Mouse (Mus musculus): Measurements from ENCODE around the gene Cpn2. TPM values are rescaled to one million over a fixed set of nuclear protein-coding genes. Genes with fewer than 3 reads are reported as not detected.

Gene Cpn2
- total and polyA plus RNA-seq, 2 experiments from 2014 or later = under 0.01 TPM; not detected in 1

DNA sequence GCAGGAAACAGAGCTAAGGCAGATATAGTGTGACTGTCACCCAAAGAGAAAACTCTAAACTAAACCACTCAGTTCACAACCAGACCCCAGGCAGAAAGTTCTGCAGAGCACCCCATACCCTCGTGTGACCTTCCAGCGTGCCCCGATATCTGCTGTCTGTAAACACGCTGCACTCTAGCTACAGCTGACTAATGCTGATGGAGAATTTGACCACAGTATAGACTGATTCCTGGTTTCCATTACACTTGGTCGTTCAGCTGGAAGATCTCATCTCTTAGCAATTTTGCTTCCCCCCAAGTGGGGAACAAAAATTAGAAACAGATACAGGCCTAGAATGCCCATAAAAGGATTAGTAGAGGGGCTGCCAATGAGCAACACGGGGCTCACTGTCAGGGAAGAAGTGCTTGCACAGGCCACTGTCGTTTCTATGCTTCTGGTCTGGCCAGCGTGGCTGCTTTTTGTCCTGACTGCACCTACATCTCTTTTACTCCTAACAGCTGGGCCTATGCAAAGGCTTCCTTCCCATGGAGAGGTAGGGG is 4.0 kb upstream of the Cpn2 start:
- no peak for TF ChIP-seq CTCF (IDR thresholded peaks at IDR 0.05; ENCODE audit: low read depth)
- no peak overlapping the region for H3K9ac ChIP-seq (replicated peaks; ENCODE audit: low read length)
- DNase-seq (ENCODE audit: low spot score) (no peak), ATAC-seq (no peak)
- no peaks in the 10 kb centered on the region for H3K9me3 ChIP-seq (ENCODE audit: low read length)
- peaks cover 9% of the 10 kb centered on the region; the same call in 1 of the 2 replicates for H3K4me1 ChIP-seq (ENCODE audit: insufficient read depth, low read length)
- no peaks in the 10 kb centered on the region for H3K27me3 ChIP-seq (ENCODE audit: insufficient read depth, low read length)
- H3K36me3 ChIP-seq (ENCODE audit: insufficient read depth, low read length) = no peaks in the 10 kb centered on the region
- no peak overlapping the region for H3K4me2 ChIP-seq (ENCODE audit: low read depth, low read length)
- no peak overlapping the region for H3K4me3 ChIP-seq (ENCODE audit: low read length)
- 0 out of 2 replicates have a peak overlapping the region, but pooled peaks have one; percentile 15 for H3K27ac ChIP-seq
- 59% methylated on average over 8 of the region's 8 CpGs for WGBS

DNA sequence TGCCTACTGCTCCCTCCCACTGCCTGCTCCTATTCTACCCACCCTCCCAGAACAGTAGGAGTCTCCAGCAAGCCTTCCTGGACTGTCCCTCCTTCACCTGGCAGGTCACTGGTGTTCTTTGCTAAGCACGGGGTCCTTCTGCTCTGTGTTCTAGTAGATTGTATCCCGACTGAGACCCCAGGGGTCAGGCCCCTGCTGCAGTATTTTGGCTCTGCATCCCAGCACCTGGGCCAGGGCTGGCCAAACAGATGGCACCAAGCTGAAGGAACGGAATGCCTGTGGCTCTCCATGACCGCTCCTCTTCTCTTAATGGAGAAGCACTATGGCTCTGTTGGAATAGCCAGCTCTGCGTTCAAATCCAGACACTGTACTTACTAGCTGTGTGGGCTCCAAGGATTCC is 738 bp downstream of the Cpn2 start:
- no peaks in the 10 kb centered on the region for H3K9me3 ChIP-seq (ENCODE audit: low read length)
- ATAC-seq (no peak), DNase-seq (ENCODE audit: low spot score) (no peak)
- no peak overlapping the region for H3K9ac ChIP-seq (replicated peaks; ENCODE audit: low read length)
- no peak overlapping the region for H3K4me3 ChIP-seq (ENCODE audit: low read length)
- peaks cover 5% of the 10 kb centered on the region; the same call in 1 of the 2 replicates for H3K4me1 ChIP-seq (ENCODE audit: insufficient read depth, low read length)
- TF ChIP-seq CTCF (IDR thresholded peaks at IDR 0.05; ENCODE audit: low read depth) = no peak
- H3K27me3 ChIP-seq (ENCODE audit: insufficient read depth, low read length) = no peaks in the 10 kb centered on the region
- 65% methylated on average over 5 of the region's 5 CpGs for WGBS
- H3K27ac ChIP-seq = no peak overlapping the region
- no peak overlapping the region for H3K4me2 ChIP-seq (ENCODE audit: low read depth, low read length)
- no peaks in the 10 kb centered on the region for H3K36me3 ChIP-seq (ENCODE audit: insufficient read depth, low read length)

DNA sequence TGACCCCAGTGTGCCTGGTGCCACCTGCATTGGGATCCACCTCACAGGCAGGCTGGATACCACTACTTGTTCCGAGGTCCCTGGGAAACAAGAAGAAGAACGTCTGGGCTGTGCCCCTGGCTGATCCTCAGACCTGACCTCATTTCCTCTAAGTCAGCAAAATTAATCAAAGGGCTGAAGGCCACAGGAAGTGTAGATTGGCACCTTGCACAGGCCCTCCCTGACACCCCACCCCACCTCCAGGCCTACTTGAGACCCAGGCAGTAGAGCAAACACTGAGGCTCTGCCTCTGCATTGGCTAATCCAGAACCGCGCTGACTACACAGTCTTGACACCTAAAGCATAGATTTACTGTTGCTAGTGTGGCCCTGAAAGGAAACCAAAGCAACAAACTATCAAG is 1.7 kb downstream of the Cpn2 start:
- Histone ChIP-seq H3K36me3 (ENCODE audit: insufficient read depth, low read length) (no peaks in the 10 kb centered on the region), H3K27me3 (ENCODE audit: insufficient read depth, low read length) (no peaks in the 10 kb centered on the region), H3K4me1 (ENCODE audit: insufficient read depth, low read length) (no peaks in the 10 kb centered on the region), H3K9ac (replicated peaks; ENCODE audit: low read length) (no peak overlapping the region), H3K27ac (no peak overlapping the region), H3K4me2 (ENCODE audit: low read depth, low read length) (no peak overlapping the region), H3K9me3 (ENCODE audit: low read length) (no peaks in the 10 kb centered on the region), H3K4me3 (ENCODE audit: low read length) (no peak overlapping the region)
- WGBS = 79% methylated on average over 4 of the region's 4 CpGs
- no peak for TF ChIP-seq CTCF (IDR thresholded peaks at IDR 0.05; ENCODE audit: low read depth)
- DNase-seq (ENCODE audit: low spot score) (no peak), ATAC-seq (no peak)

DNA sequence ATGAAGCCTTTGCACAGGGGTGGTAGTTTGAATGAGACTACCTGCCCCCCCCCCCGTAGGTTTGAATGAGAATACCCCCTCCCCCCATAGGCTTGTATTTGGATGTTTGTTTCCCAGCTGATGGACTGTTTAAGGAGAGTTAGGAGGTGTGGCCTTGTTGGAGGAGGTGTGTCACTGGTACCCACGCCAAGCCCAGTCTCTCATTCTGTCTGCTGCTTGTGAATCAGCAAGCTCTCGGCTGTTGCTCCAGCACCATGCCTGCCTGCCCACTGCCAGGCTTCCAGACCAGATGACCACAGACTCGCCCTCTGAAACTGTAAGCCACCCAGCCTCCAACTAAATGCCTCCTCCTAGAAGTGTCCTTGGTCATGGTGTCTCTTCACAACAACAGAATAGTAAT is 4.1 kb downstream of the Cpn2 start:
- H3K4me1 ChIP-seq (ENCODE audit: insufficient read depth, low read length) = no peaks in the 10 kb centered on the region
- H3K9ac ChIP-seq (replicated peaks; ENCODE audit: low read length) = no peak overlapping the region
- TF ChIP-seq CTCF (IDR thresholded peaks at IDR 0.05; ENCODE audit: low read depth) = no peak
- H3K36me3 ChIP-seq (ENCODE audit: insufficient read depth, low read length) = no peaks in the 10 kb centered on the region
- WGBS = 58% methylated on average over 4 of the region's 4 CpGs
- H3K4me2 ChIP-seq (ENCODE audit: low read depth, low read length) = no peak overlapping the region
- no peaks in the 10 kb centered on the region for H3K9me3 ChIP-seq (ENCODE audit: low read length)
- H3K27ac ChIP-seq = no peak overlapping the region
- DNase-seq (ENCODE audit: low spot score) (no peak), ATAC-seq (no peak)
- no peaks in the 10 kb centered on the region for H3K27me3 ChIP-seq (ENCODE audit: insufficient read depth, low read length)
- no peak overlapping the region for H3K4me3 ChIP-seq (ENCODE audit: low read length)

GRCm38 (mm10) chr16:30262664-30263063 is 4.6 kb downstream of the Cpn2 start:
- DNase-seq (ENCODE audit: low spot score) = peak; percentile 84
- H3K36me3 ChIP-seq (ENCODE audit: insufficient read depth, low read length) = no peaks in the 10 kb centered on the region
- no peak overlapping the region for H3K27ac ChIP-seq
- no peak overlapping the region for H3K4me2 ChIP-seq (ENCODE audit: low read depth, low read length)
- H3K9me3 ChIP-seq (ENCODE audit: low read length) = no peaks in the 10 kb centered on the region
- ATAC-seq = no peak; the same call in 1 of the 2 replicates
- no peak overlapping the region for H3K4me3 ChIP-seq (ENCODE audit: low read length)
- no peaks in the 10 kb centered on the region for H3K27me3 ChIP-seq (ENCODE audit: insufficient read depth, low read length)
- peak; percentile 85 for TF ChIP-seq CTCF (IDR thresholded peaks at IDR 0.05; ENCODE audit: low read depth)
- no peak overlapping the region for H3K9ac ChIP-seq (replicated peaks; ENCODE audit: low read length)
- H3K4me1 ChIP-seq (ENCODE audit: insufficient read depth, low read length) = no peaks in the 10 kb centered on the region
- WGBS = 0% methylated on average over 2 of the region's 2 CpGs

GRCm38 (mm10) chr16:30262157-30262556 is 5.1 kb downstream of the Cpn2 start:
- no peak for DNase-seq (ENCODE audit: low spot score)
- Histone ChIP-seq H3K27me3 (ENCODE audit: insufficient read depth, low read length) (no peaks in the 10 kb centered on the region), H3K27ac (no peak overlapping the region), H3K9me3 (ENCODE audit: low read length) (no peaks in the 10 kb centered on the region), H3K9ac (replicated peaks; ENCODE audit: low read length) (no peak overlapping the region), H3K4me1 (ENCODE audit: insufficient read depth, low read length) (no peaks in the 10 kb centered on the region), H3K4me2 (ENCODE audit: low read depth, low read length) (no peak overlapping the region), H3K36me3 (ENCODE audit: insufficient read depth, low read length) (no peaks in the 10 kb centered on the region), H3K4me3 (ENCODE audit: low read length) (no peak overlapping the region)
- 89% methylated on average over 10 of the region's 10 CpGs for WGBS
- no peak for TF ChIP-seq CTCF (IDR thresholded peaks at IDR 0.05; ENCODE audit: low read depth)
- ATAC-seq = no peak

DNA sequence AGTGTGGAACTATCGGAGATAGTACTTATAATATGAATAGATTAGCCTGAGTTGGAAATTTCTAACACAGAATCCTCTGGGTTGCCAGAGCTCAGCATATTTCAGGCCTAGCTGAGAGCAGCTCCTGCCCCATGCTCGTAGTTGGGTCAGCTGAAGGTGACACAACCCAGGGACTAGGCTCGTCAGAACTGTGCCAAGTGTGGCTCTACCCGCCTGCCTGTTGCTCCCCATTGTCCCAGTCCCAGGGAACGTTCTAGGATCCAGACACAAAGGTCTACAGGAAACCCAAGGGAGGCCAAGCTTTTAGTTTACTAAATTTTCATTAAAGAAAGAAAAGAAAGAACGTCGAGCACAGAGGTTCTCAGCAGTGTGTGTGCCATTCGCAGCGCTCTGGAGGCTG is 6.0 kb downstream of the Cpn2 start:
- no peak for DNase-seq (ENCODE audit: low spot score)
- no peaks in the 10 kb centered on the region for H3K4me1 ChIP-seq (ENCODE audit: insufficient read depth, low read length)
- H3K9ac ChIP-seq (replicated peaks; ENCODE audit: low read length) = no peak overlapping the region
- no peak overlapping the region for H3K27ac ChIP-seq
- H3K36me3 ChIP-seq (ENCODE audit: insufficient read depth, low read length) = no peaks in the 10 kb centered on the region
- H3K27me3 ChIP-seq (ENCODE audit: insufficient read depth, low read length) = no peaks in the 10 kb centered on the region
- ATAC-seq = no peak
- H3K4me2 ChIP-seq (ENCODE audit: low read depth, low read length) = no peak overlapping the region
- no peak for TF ChIP-seq CTCF (IDR thresholded peaks at IDR 0.05; ENCODE audit: low read depth)
- H3K9me3 ChIP-seq (ENCODE audit: low read length) = no peaks in the 10 kb centered on the region
- 84% methylated on average over 9 of the region's 9 CpGs for WGBS
- H3K4me3 ChIP-seq (ENCODE audit: low read length) = no peak overlapping the region
